Mouse (Mus musculus) stomach, embryonic 15.5 days (tissue): ENCODE results near the gene Msantd2. TPM values are rescaled to one million over a fixed set of nuclear protein-coding genes. Genes with fewer than 3 reads are reported as not detected.
A peak's percentile ranks its signal among the peaks of the same experiment; 100 is the strongest.

Source experiments
- ATAC-seq: fragments of 200-750 bp; cut with Nextera tagmentation; 2 replicates; pipeline ENCODE4 v1.8.0; 2017; ENCODE audit warnings: low read depth, moderate number of reproducible peaks, moderate TSS enrichment; ENCODE audit not compliant: insufficient read depth, low FRiP score
- H3K27ac ChIP-seq: fragments of 300-500 bp; sonication (generic); 2 replicates; pipeline ENCODE4 v1.5.1; 2015; ENCODE audit warnings: mild to moderate bottlenecking, inconsistent platforms
- H3K27me3 ChIP-seq: fragments of 300-500 bp; sonication (generic); replicated peaks from 2 replicates; pipeline ENCODE4 v1.6.1; 2015; ENCODE audit warnings: inconsistent platforms
- H3K36me3 ChIP-seq: fragments of 300-500 bp; sonication (generic); 2 replicates; pipeline ENCODE4 v1.6.1; 2015; ENCODE audit warnings: inconsistent platforms
- H3K4me1 ChIP-seq: fragments of 300-500 bp; sonication (generic); 2 replicates; pipeline ENCODE4 v1.6.1; 2015; ENCODE audit warnings: inconsistent platforms
- H3K4me2 ChIP-seq: fragments of 300-500 bp; sonication (generic); 2 replicates; pipeline ENCODE4 v1.6.1; 2015; ENCODE audit warnings: mild to moderate bottlenecking, inconsistent platforms
- H3K4me3 ChIP-seq: fragments of 300-500 bp; sonication (generic); replicated peaks from 2 replicates; pipeline ENCODE4 v1.5.1; 2015; ENCODE audit warnings: inconsistent platforms
- H3K9ac ChIP-seq: fragments of 300-500 bp; sonication (generic); 2 replicates; pipeline ENCODE4 v1.6.1; 2015; ENCODE audit warnings: inconsistent platforms
- H3K9me3 ChIP-seq: fragments of 300-500 bp; sonication (generic); 2 replicates; pipeline ENCODE4 v1.6.1; 2016; ENCODE audit warnings: inconsistent platforms
- WGBS: fragments of 180-500 bp; shearing (Covaris S2); methylation state at CpG from one replicate; pipeline ENCODE4 v1.1.7; 2015; 5-methylcytosine and 5-hydroxymethylcytosine counted together
- polyA plus RNA-seq: library from polyadenylated mRNA; unstranded; fragments of >200 nt; fragmentation: Nextera tagmentation; extraction: Ambion mirVana; gene quantifications from 2 replicates; pipeline ENCODE4 v1.2.1, GENCODE M21; 2015

Gene Msantd2
- polyA plus RNA-seq, 1 experiment from 2014 or later: 24.8 TPM

GRCm38 (mm10) chr9:37544447-37545165 is 55.5 kb downstream of the Msantd2 start:
- peak; percentile 75 for ATAC-seq
- WGBS: 5% methylated on average over 29 of the region's 29 CpGs
- peak overlapping the region; percentile 42 for H3K4me3 ChIP-seq
- H3K4me2 ChIP-seq: peak overlapping the region; percentile 80
- H3K9me3 ChIP-seq: no peaks in the 10 kb centered on the region
- peaks cover 20% of the 10 kb centered on the region; the same call in 1 of the 2 replicates for H3K4me1 ChIP-seq
- H3K27me3 ChIP-seq: peaks cover 15% of the 10 kb centered on the region
- no peak overlapping the region for H3K27ac ChIP-seq
- no peak overlapping the region; the same call in 1 of the 2 replicates for H3K9ac ChIP-seq
- no peaks in the 10 kb centered on the region for H3K36me3 ChIP-seq

GRCm38 (mm10) chr9:37545166-37545610 is 56.1 kb downstream of the Msantd2 start:
- peaks cover 18% of the 10 kb centered on the region for H3K27me3 ChIP-seq
- H3K9ac ChIP-seq: no peak overlapping the region
- H3K4me3 ChIP-seq: peak overlapping the region; percentile 42
- no peaks in the 10 kb centered on the region for H3K36me3 ChIP-seq
- no peak overlapping the region for H3K27ac ChIP-seq
- peak overlapping the region; percentile 80 for H3K4me2 ChIP-seq
- 15% methylated on average over 17 of the region's 17 CpGs for WGBS
- ATAC-seq: no peak
- no peaks in the 10 kb centered on the region for H3K9me3 ChIP-seq
- peaks cover 20% of the 10 kb centered on the region; the same call in 1 of the 2 replicates for H3K4me1 ChIP-seq

DNA sequence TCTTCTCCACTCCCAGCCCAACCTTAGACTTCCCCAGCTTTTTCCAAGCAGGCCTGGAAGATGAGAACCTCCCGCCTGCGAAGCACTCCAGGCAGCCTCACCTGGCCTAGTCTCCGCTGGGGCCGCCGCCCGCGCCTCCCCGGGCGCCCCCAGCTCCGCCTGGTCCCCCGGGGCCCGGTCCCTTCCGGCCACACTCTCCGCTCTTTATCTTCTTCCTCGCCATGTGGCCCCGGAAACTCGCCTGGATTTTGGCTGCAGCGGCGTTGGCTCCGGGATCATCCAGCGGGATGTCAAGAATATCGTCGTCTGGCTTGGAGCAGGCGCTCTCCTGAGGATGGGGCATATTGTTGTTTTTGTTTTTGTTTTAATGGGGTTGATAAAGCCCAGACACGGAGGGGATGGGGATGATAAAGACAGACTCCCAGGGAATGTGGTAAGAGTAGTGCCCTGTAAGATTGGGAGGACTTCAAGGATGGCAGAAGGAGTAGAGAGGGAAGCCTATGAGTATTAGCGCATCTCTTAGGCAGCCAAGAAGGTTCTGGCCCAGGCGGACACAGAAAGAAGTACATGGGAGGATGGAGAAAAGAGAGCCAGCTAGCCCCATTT is 56.8 kb downstream of the Msantd2 start:
- no peak for ATAC-seq

DNA sequence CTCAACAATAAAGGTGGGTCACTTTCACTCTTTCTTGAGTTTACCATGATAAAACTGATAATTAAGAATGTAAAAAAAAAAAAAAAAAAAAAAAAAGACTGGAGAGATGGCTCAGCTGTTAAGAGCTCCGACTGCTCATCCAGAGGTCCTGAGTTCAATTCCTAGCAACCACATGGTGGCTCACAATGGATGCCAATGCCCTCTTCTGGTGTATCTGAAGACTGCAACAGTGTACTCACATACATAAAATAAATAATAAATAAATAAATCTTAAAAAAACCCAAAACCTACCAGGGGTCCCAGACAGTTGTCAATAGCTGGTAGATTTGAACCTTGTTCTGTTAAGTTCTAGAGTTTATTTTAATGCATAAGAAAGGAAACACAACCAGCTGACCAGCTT is 57.8 kb downstream of the Msantd2 start:
- H3K27me3 ChIP-seq: peaks cover 31% of the 10 kb centered on the region
- WGBS: 71% methylated on average over 1 of the region's 1 CpGs
- no peak overlapping the region for H3K4me2 ChIP-seq

More for the DNA sequence above, 56.8 kb downstream of the Msantd2 start:
- H3K27ac ChIP-seq: no peak overlapping the region
- H3K4me2 ChIP-seq: 0 out of 2 replicates have a peak overlapping the region, but pooled peaks have one; percentile 21
- no peaks in the 10 kb centered on the region for H3K36me3 ChIP-seq
- no peaks in the 10 kb centered on the region for H3K9me3 ChIP-seq
- H3K27me3 ChIP-seq: peaks cover 23% of the 10 kb centered on the region
- H3K9ac ChIP-seq: no peak overlapping the region
- peaks cover 20% of the 10 kb centered on the region; the same call in 1 of the 2 replicates for H3K4me1 ChIP-seq
- 34% methylated on average over 27 of the region's 27 CpGs for WGBS
- 0 out of 2 replicates have a peak overlapping the region, but pooled peaks have one; percentile 5 for H3K4me3 ChIP-seq

GRCm38 (mm10) chr9:37550435-37550834 is 61.3 kb downstream of the Msantd2 start:
- Histone ChIP-seq H3K9ac (no peak overlapping the region), H3K9me3 (no peaks in the 10 kb centered on the region), H3K4me1 (peaks cover 14% of the 10 kb centered on the region), H3K4me3 (no peak overlapping the region), H3K4me2 (no peak overlapping the region), H3K36me3 (no peaks in the 10 kb centered on the region), H3K27me3 (peaks cover 39% of the 10 kb centered on the region), H3K27ac (no peak overlapping the region)
- ATAC-seq: no peak
- WGBS: 70% methylated on average over 1 of the region's 1 CpGs

More for the DNA sequence above, 57.8 kb downstream of the Msantd2 start:
- Histone ChIP-seq H3K4me1 (peaks cover 24% of the 10 kb centered on the region; the same call in 1 of the 2 replicates), H3K27ac (no peak overlapping the region), H3K4me3 (no peak overlapping the region), H3K36me3 (no peaks in the 10 kb centered on the region), H3K9me3 (no peaks in the 10 kb centered on the region), H3K9ac (no peak overlapping the region)
- ATAC-seq: no peak

GRCm38 (mm10) chr9:37551751-37552531 is 62.8 kb downstream of the Msantd2 start:
- Histone ChIP-seq H3K9me3 (no peaks in the 10 kb centered on the region), H3K4me3 (peak overlapping the region; percentile 37), H3K4me2 (peak overlapping the region; percentile 84), H3K27ac (no peak overlapping the region), H3K9ac (no peak overlapping the region), H3K4me1 (peaks cover 9% of the 10 kb centered on the region), H3K36me3 (no peaks in the 10 kb centered on the region), H3K27me3 (peaks cover 26% of the 10 kb centered on the region)
- no peak for ATAC-seq
- WGBS: 3% methylated on average over 23 of the region's 23 CpGs

- WGBS: 5% methylated on average over 31 of the region's 31 CpGs
- no peak within 1 kb of the TSS for H3K27ac ChIP-seq
- H3K9ac ChIP-seq: no peak within 1 kb of the TSS
- H3K4me1 ChIP-seq: peaks cover 9% of the 10 kb centered on the region
- H3K4me3 ChIP-seq: peak within 1 kb of the TSS; percentile 37
- ATAC-seq: peak; percentile 95
- H3K4me2 ChIP-seq: peak within 1 kb of the TSS; percentile 84
- no peaks in the 10 kb centered on the region for H3K9me3 ChIP-seq
- H3K36me3 ChIP-seq: no peaks in the 10 kb centered on the region
- H3K27me3 ChIP-seq: peaks cover 26% of the 10 kb centered on the region
These were observed 63.6 kb downstream of the Msantd2 start, which contains the start of gene Nrgn for GRCm38 (mm10) chr9:37552536-37553293. Gene Nrgn (minus strand): TSS chr9:37552904.

- H3K4me1 ChIP-seq: peaks cover 9% of the 10 kb centered on the region
- no peaks in the 10 kb centered on the region for H3K36me3 ChIP-seq
- ATAC-seq: no peak
- H3K27me3 ChIP-seq: peaks cover 26% of the 10 kb centered on the region
- H3K9ac ChIP-seq: no peak overlapping the region
- no peaks in the 10 kb centered on the region for H3K9me3 ChIP-seq
- no peak overlapping the region for H3K27ac ChIP-seq
- 80% methylated on average over 1 of the region's 1 CpGs for WGBS
- H3K4me2 ChIP-seq: no peak overlapping the region
- no peak overlapping the region for H3K4me3 ChIP-seq
These were observed 65.2 kb downstream of the Msantd2 start for GRCm38 (mm10) chr9:37554279-37554678.

GRCm38 (mm10) chr9:37554838-37555748 is 66.0 kb downstream of the Msantd2 start, which contains the start of gene Siae:
Gene Siae (plus strand): TSS chr9:37555698.
- no peak for ATAC-seq

DNA sequence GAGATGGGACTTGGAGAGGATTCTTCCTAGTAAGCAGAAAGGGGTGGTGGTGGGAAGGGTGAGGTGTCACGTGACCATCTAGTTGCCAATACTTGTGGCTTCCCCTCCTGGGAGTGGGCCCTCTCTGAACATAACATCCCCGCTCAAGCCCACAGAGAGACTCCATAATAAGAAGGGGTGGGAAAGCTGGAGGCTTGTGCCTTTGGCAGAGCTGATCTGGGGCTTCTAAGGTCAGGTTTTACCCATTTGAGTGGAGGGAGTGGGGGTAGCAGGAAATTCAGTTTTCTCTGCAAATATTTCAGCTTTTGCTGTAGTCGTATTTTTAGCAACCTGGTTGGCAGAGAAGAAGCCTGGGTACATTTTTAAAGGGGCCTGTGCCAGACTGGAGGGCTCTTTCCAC is 67.2 kb downstream of the Msantd2 start:
- Histone ChIP-seq H3K9me3 (no peaks in the 10 kb centered on the region), H3K4me3 (no peak overlapping the region), H3K4me1 (peaks cover 9% of the 10 kb centered on the region), H3K4me2 (no peak overlapping the region), H3K36me3 (no peaks in the 10 kb centered on the region), H3K27me3 (peaks cover 16% of the 10 kb centered on the region), H3K27ac (no peak overlapping the region), H3K9ac (no peak overlapping the region)
- ATAC-seq: no peak
- WGBS: 67% methylated on average over 3 of the region's 3 CpGs

More at GRCm38 (mm10) chr9:37554838-37555748, 66.0 kb downstream of the Msantd2 start, which contains the start of gene Siae:
- H3K9me3 ChIP-seq: no peaks in the 10 kb centered on the region
- H3K27me3 ChIP-seq: peaks cover 24% of the 10 kb centered on the region
- H3K36me3 ChIP-seq: no peaks in the 10 kb centered on the region
- H3K4me3 ChIP-seq: no peak within 1 kb of the TSS
- WGBS: 31% methylated on average over 7 of the region's 7 CpGs
- no peak within 1 kb of the TSS for H3K27ac ChIP-seq
- H3K4me1 ChIP-seq: peaks cover 9% of the 10 kb centered on the region
- H3K4me2 ChIP-seq: no peak within 1 kb of the TSS
- no peak within 1 kb of the TSS for H3K9ac ChIP-seq
